Mouse (Mus musculus) mature B cell (primary cell): ENCODE measurements around the gene Rnf144b.

ENCODE experiments used
- in situ Hi-C: fragments of 300-500 bp; cut with MboI; formaldehyde crosslinking; loops from 2 replicates; pipeline ENCODE4 v1.14.3; 2019

Rnf144b gene

DNA sequence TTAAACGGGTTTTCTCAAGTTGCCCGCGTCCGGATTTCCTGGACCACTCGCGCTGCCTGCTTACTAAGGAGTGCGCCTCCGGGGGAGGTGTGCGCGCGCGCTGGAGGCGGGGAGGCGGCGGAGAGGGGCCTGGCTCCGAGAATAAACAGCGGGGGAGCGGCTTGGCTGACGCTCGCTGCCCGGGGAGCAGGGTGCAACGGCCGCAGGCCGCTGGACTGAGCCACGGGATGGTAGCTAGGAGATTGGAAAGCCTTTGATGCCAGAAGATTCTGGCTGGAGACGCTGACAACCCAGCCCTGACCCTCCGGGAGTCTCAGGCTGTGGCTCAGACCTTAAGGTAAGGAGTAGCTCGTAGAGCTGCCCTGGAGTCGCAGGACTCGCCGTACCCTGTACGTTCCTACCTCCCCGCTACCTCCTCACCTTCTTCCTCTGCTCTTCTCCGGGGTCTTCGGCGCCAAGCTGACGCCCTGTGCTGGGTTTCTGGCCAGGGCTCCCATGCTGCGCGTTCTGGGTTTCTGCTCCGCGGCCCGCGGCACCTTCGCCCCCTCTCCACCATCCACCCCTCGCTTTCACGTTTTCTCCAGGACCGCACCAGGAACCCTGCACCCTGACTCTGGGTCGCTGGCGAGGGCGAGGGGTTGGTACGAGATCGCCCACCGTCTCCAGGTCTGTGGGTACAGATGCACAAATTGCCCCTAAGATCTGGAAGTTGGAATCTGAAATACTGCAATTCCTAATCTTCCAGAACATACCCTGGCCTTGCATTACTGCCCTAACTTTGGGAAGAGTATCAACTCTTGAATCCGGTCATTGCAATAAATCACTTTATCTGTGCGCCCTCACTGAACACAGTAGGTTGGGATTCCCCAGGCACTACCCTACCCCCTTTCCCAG is at the start of gene Rnf144b:
Gene Rnf144b (plus strand): TSS at position 120 of the 894 bp plus-strand sequence.
- in situ Hi-C loops, result no loop called here

DNA sequence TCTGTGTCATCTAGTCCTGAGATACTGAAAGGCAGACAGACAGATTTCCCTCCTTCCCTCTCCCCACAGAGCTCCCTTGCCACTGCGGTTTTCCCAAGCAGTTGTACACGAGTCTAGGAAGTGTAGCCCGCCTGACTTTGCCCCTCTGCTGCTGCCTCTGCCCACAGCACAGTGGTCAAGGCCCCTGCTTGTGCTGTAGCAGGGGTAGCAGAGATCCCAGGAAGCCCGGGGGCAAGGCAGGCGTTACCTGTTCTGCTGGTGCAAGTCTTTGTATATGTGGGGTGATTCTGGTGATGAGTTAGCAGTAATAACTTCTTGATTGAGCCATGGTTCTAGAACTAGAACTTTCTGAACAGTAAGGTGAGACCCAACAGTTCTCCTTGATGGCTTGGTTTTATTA is 46.3 kb upstream of the Rnf144b start:
- in situ Hi-C loops, result no loop called here

GRCm38 (mm10) chr13:47077367-47077766 is 45.1 kb upstream of the Rnf144b start:
- in situ Hi-C loops, result no loop called here

- in situ Hi-C loops, result no loop called here
Measured at GRCm38 (mm10) chr13:47078799-47079198, 43.7 kb upstream of the Rnf144b start.

DNA sequence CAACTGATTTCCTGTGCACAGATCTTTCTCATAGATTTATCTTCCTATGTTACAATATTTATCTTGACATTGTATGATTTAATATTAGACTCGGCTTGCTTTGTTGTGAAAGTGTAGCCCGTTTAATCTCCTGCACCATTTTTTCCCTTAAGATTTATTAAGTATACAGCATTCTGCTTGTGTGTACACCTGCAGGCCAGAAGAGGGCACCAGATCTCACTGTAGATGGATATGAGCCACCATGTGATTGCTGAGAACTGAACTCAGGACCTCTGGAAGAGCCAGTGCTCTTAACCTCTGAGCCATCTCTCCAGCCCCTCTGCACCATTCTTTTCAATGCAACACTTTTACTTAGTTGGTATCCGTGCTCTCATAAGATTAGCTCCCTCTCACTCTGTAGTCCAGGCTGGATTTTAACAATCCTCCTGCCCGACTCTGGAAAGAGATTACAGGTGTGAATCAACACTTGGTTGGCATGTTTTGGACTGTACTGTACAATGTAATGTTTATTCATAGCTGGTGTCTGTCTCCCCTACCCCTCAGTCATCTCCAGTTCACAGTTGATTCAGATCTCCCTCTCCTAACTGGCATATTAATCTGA is 41.5 kb upstream of the Rnf144b start:
- in situ Hi-C loops, result no loop called here

DNA sequence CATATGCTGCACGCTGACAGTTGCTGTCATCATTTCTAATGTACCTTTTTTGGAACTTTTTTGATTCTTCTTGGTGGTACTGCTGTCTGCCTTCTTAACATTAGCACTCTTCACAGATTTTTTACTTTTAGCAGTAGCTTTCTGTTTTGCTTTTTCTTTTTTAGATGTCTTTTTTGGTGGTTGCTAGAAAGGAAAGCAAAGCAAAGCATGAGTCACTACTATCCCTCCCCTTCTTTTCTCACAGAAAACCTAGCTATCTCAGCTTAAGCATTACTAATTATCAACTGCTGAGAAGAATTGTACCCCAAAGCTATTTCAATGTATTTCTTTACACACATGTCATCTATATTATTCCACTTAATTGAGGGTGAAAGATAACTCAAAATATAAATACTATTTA is 34.0 kb upstream of the Rnf144b start:
- in situ Hi-C loops, result no loop called here

GRCm38 (mm10) chr13:47089271-47089670 is 33.2 kb upstream of the Rnf144b start:
- in situ Hi-C loops, result no loop called here

DNA sequence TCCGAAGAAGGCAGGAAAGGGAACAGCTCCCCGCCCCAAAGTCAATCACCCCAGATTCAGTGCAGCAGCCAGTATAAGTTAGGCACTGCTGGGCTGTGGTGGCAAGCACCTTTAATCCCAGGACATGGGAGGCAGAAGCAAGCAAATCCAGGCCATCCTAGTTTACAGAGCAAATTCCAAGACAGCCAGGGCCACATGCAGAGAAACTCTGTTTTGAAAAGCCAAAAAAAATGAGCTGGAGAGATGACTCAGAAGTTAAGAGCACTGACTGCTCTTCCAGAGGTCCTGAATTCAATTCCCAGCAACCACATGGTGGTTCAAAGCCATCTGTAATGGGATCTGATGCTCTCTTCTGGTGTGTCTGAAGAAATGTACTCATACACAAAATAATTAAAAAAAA is 28.7 kb upstream of the Rnf144b start:
- in situ Hi-C loops, result no loop called here

DNA sequence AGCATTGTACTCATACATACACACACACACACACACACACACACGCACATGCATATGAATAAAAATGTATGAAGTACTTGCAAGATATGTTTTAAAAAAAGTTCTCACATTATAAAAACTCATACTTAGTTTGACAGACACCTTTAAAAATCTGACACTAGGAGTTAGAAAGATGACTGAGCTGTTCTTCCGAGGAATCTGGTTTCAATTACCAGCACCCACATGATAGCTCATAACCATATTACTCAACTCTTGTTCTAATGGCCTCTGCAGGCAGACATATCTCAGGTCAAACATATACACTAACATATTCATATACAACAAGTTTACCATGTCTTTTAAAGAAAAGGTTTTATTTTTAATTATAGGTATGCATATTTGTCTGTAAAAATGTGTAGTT is 25.9 kb upstream of the Rnf144b start:
- in situ Hi-C loops, result no loop called here

- in situ Hi-C loops, result no loop called here
Measured at GRCm38 (mm10) chr13:47099265-47099664, 23.2 kb upstream of the Rnf144b start.

DNA sequence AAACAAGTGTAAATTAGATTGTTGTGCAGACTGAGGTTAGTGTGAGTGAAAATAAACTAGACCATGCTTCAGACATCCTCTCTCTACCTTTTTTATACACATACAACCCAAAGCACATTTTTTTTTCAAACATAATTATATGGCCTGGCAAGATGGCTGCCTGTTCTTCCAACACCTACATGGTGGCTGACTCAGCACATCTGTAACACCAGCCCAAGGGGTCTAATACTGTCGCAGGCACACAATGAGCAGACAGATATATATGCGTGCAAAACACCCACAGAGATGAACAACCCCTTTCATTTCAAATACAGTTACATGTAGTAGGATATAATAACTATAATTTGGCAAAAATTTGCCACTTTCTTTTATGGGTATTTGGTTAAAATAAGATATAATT is 21.9 kb upstream of the Rnf144b start:
- in situ Hi-C loops, result no loop called here

GRCm38 (mm10) chr13:47104146-47104545 is 18.3 kb upstream of the Rnf144b start:
- in situ Hi-C loops, result no loop called here

DNA sequence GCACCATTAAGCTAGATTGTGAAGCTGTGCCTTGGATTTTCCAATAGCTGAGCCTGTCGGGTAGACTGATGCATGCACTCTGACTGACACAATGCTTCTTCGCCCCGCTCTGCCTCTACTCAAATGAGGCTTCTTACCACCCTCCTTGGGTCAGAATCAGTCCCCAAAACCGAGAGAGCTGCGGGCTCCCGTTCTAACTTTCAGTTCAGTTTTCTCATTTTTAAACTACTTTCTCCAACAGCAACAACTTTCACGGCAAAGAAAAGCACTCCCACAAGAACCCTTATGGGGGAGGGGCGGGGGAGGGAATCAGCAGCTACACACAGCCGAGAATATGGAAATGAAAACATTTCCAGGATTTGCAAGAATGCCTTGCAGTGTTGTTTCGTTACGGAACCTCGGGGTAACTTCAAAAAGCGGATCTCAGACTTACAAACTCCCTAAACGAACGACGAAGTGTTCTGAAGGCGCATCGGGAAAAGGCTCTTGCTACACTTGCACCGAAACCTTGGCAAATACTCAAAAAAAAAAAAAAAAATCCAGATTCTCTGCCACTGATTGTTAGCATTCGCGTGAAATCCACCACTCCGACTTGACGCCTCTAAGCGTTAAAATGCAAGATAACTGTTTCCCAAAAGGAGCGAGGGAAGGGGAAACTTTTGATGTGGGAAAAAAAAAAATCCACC is 17.5 kb upstream of the Rnf144b start:
- in situ Hi-C loops, result no loop called here

GRCm38 (mm10) chr13:47105711-47106579 is 16.5 kb upstream of the Rnf144b start, which contains the start of gene Dek:
TSS of gene Dek (minus strand) at chr13:47106201.
- in situ Hi-C loops, result no loop called here

DNA sequence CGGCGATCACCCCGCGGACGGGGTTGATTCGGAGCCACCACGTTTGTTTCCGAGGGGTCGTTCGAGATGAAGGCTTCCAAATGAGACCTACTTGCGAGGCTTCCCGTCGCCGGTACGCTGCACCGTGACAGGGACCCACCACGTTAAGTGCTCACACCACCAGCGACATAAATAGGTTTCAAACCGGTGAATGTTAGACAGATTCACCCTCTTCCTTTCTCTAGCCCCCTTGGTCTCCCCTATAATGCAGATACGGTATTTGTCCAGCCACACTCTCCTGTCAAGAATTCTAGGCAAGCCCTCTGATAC is 15.9 kb upstream of the Rnf144b start:
- in situ Hi-C loops, result no loop called here

DNA sequence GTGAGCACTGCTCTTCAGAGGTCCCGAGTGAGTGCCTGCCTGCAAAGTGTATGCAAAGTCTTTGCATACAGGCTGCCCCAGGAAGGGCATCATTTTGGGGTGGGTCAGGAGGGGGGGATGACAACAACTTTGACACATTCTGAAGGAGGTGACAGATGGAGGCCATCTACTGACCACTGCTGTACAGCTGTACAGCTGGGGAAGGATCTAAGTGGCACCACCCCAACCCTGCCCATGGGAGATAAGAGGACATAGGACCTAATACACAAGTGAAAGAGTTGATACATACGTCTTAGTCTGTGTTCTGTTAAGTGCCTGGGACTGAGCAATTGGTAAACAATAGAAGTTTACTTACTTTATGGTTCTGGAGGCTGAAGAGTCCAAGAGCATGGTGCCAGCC is 13.2 kb upstream of the Rnf144b start:
- in situ Hi-C loops, result no loop called here

- in situ Hi-C loops, result no loop called here
Measured at GRCm38 (mm10) chr13:47111185-47111584, 11.3 kb upstream of the Rnf144b start.

DNA sequence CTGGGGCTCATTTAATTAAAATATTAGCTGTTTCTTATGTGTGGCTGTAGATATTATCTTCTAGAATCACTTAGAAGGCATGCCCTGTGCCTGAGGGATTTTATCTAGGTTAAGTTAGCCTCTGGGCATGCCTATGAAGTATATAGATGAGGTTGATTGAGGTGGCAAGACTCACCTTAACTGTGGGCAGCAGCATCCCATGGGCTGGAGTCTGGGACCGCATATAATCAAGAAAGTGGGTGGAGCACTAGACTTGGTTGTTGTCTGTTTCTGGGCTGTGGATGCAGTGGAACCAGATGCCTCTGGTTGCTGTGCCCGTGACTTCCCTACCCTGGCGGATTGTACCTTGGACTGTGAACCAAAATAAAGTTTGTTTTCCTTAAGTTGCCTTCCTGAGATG is 10.4 kb upstream of the Rnf144b start:
- in situ Hi-C loops, result no loop called here

DNA sequence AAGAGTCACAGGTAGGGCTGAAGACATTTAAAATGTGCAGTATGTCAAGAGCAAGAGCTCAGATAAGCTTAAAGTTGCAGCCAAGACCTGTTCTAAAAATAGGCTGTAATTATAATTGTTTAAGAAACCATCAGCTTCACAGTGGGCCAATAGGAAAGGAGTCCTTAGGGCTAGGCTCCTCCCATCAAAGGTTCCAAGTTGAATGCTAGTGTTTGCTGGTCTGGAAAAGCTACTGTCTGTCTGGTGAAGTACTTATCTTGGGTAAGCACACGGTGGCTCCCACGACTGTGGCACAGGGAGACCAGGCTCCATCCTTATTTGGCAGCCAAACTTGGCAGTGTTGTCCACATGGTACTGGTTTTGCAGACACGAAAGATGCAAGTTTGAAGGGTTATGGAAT is 9.5 kb upstream of the Rnf144b start:
- in situ Hi-C loops, result no loop called here

DNA sequence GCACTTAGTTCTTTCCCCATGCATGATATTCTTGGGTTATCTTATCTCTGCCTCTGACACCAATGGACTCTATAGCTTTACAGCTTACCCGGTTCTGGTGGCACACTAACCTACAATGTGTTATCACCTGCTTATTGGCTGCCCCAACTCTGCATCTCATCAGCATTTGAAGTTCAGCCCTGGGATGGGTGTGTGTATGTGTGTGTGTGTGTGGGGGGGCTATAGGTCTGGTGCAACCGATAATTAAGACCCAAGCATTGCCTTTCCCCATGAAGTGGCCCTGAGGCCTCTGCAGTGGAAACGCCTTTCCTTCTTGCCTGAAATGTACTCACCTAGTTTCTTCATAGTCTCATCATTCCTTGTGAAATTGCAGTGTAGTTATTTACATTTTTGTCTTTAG is 6.5 kb upstream of the Rnf144b start:
- in situ Hi-C loops, result no loop called here

- in situ Hi-C loops, result no loop called here
Measured at GRCm38 (mm10) chr13:47121333-47121889, 1.0 kb upstream of the Rnf144b start.

GRCm38 (mm10) chr13:47124449-47124848 is 2.0 kb downstream of the Rnf144b start:
- in situ Hi-C loops, result no loop called here
